Mouse (Mus musculus): ENCODE measurements at regions not wholly inside any gene's neighbourhood (a gene's known extent, or its start where the extent isn't known, plus 50 kb on each side); places are given as distances from the start of the nearest gene placed in this dataset.
A peak's percentile ranks its signal among the peaks of the same experiment; 100 is the strongest.

- no peak overlapping the region for H3K4me3 ChIP-seq (ENCODE audit: low read depth, low read length)
- H3K9ac ChIP-seq (ENCODE audit: low read depth, low read length): no peak overlapping the region
- H3K4me1 ChIP-seq (replicated peaks; ENCODE audit: control insufficient read depth, insufficient read depth, low read length): no peaks in the 10 kb centered on the region; the same call in 1 of the 2 replicates
- ATAC-seq (replicated peaks; ENCODE audit: low FRiP score): no peak
- H3K27ac ChIP-seq (ENCODE audit: low read depth, low read length): no peak overlapping the region
- H3K4me2 ChIP-seq: no peak overlapping the region
- H3K36me3 ChIP-seq (ENCODE audit: control insufficient read depth, insufficient read depth, low read length): no peaks in the 10 kb centered on the region
- no peak for DNase-seq (ENCODE audit: low spot score)
- H3K27me3 ChIP-seq (replicated peaks; ENCODE audit: control insufficient read depth, insufficient read depth, low read length): no peaks in the 10 kb centered on the region
- H3K9me3 ChIP-seq (ENCODE audit: control insufficient read depth, low read length): no peaks in the 10 kb centered on the region
- 39% methylated on average over 3 of the region's 3 CpGs for WGBS
Measured at GRCm38 (mm10) chr1:161301348-161302075, 50.5 kb upstream of the Prdx6 start.

GRCm38 (mm10) chr1:161306772-161307499, 55.9 kb upstream of the Prdx6 start:
- DNase-seq (ENCODE audit: low spot score) (no peak), ATAC-seq (replicated peaks; ENCODE audit: low FRiP score) (peak; percentile 94)
- no peaks in the 10 kb centered on the region for H3K9me3 ChIP-seq (ENCODE audit: control insufficient read depth, low read length)

GRCm38 (mm10) chr1:161309269-161309668, 58.2 kb upstream of the Prdx6 start:
- DNase-seq (ENCODE audit: low spot score) (no peak), ATAC-seq (replicated peaks; ENCODE audit: low FRiP score) (no peak)
- Histone ChIP-seq H3K27ac (ENCODE audit: low read depth, low read length) (no peak overlapping the region), H3K4me1 (replicated peaks; ENCODE audit: control insufficient read depth, insufficient read depth, low read length) (peaks cover 3% of the 10 kb centered on the region; the same call in 1 of the 2 replicates), H3K36me3 (ENCODE audit: control insufficient read depth, insufficient read depth, low read length) (no peaks in the 10 kb centered on the region), H3K4me2 (no peak overlapping the region), H3K9ac (ENCODE audit: low read depth, low read length) (no peak overlapping the region), H3K4me3 (ENCODE audit: low read depth, low read length) (no peak overlapping the region), H3K27me3 (replicated peaks; ENCODE audit: control insufficient read depth, insufficient read depth, low read length) (no peaks in the 10 kb centered on the region), H3K9me3 (ENCODE audit: control insufficient read depth, low read length) (no peaks in the 10 kb centered on the region)
- 57% methylated on average over 3 of the region's 3 CpGs for WGBS

More at GRCm38 (mm10) chr1:161306772-161307499, 55.9 kb upstream of the Prdx6 start:
- peaks cover 3% of the 10 kb centered on the region; the same call in 1 of the 2 replicates for H3K4me1 ChIP-seq (replicated peaks; ENCODE audit: control insufficient read depth, insufficient read depth, low read length)
- H3K4me2 ChIP-seq: peak overlapping the region; percentile 29; the same call in 1 of the 2 replicates
- no peak overlapping the region for H3K4me3 ChIP-seq (ENCODE audit: low read depth, low read length)
- H3K27ac ChIP-seq (ENCODE audit: low read depth, low read length): peak overlapping the region; percentile 44; the same call in 1 of the 2 replicates
- H3K36me3 ChIP-seq (ENCODE audit: control insufficient read depth, insufficient read depth, low read length): no peaks in the 10 kb centered on the region
- H3K27me3 ChIP-seq (replicated peaks; ENCODE audit: control insufficient read depth, insufficient read depth, low read length): no peaks in the 10 kb centered on the region
- WGBS: 45% methylated on average over 5 of the region's 5 CpGs
- H3K9ac ChIP-seq (ENCODE audit: low read depth, low read length): no peak overlapping the region

- no peak for DNase-seq (ENCODE audit: low spot score)
- Histone ChIP-seq H3K4me2 (no peak overlapping the region), H3K9ac (ENCODE audit: low read depth, low read length) (no peak overlapping the region), H3K9me3 (ENCODE audit: control insufficient read depth, low read length) (no peaks in the 10 kb centered on the region), H3K4me1 (replicated peaks; ENCODE audit: control insufficient read depth, insufficient read depth, low read length) (no peaks in the 10 kb centered on the region), H3K4me3 (ENCODE audit: low read depth, low read length) (no peak overlapping the region), H3K27ac (ENCODE audit: low read depth, low read length) (no peak overlapping the region), H3K27me3 (replicated peaks; ENCODE audit: control insufficient read depth, insufficient read depth, low read length) (no peaks in the 10 kb centered on the region), H3K36me3 (ENCODE audit: control insufficient read depth, insufficient read depth, low read length) (no peaks in the 10 kb centered on the region)
- WGBS: 52% methylated on average over 19 of the region's 19 CpGs
- no peak for ATAC-seq (replicated peaks; ENCODE audit: low FRiP score)
Measured at GRCm38 (mm10) chr1:161314078-161314477, 63.1 kb upstream of the Prdx6 start.

GRCm38 (mm10) chr1:161321675-161322074, 70.7 kb upstream of the Prdx6 start:
- DNase-seq (ENCODE audit: low spot score): no peak
- WGBS: 82% methylated on average over 6 of the region's 6 CpGs
- H3K4me2 ChIP-seq: no peak overlapping the region
- no peaks in the 10 kb centered on the region for H3K27me3 ChIP-seq (replicated peaks; ENCODE audit: control insufficient read depth, insufficient read depth, low read length)
- H3K9me3 ChIP-seq (ENCODE audit: control insufficient read depth, low read length): no peaks in the 10 kb centered on the region
- no peak overlapping the region for H3K9ac ChIP-seq (ENCODE audit: low read depth, low read length)
- H3K4me1 ChIP-seq (replicated peaks; ENCODE audit: control insufficient read depth, insufficient read depth, low read length): no peaks in the 10 kb centered on the region
- H3K4me3 ChIP-seq (ENCODE audit: low read depth, low read length): no peak overlapping the region
- ATAC-seq (replicated peaks; ENCODE audit: low FRiP score): no peak
- no peak overlapping the region for H3K27ac ChIP-seq (ENCODE audit: low read depth, low read length)
- H3K36me3 ChIP-seq (ENCODE audit: control insufficient read depth, insufficient read depth, low read length): no peaks in the 10 kb centered on the region

GRCm38 (mm10) chr1:161329218-161329617, 66.0 kb upstream of the Tnfsf4 start:
- Histone ChIP-seq H3K9me3 (ENCODE audit: control insufficient read depth, low read length) (no peaks in the 10 kb centered on the region), H3K4me1 (replicated peaks; ENCODE audit: control insufficient read depth, insufficient read depth, low read length) (no peaks in the 10 kb centered on the region), H3K4me2 (no peak overlapping the region), H3K9ac (ENCODE audit: low read depth, low read length) (no peak overlapping the region), H3K36me3 (ENCODE audit: control insufficient read depth, insufficient read depth, low read length) (no peaks in the 10 kb centered on the region), H3K4me3 (ENCODE audit: low read depth, low read length) (no peak overlapping the region), H3K27ac (ENCODE audit: low read depth, low read length) (no peak overlapping the region), H3K27me3 (replicated peaks; ENCODE audit: control insufficient read depth, insufficient read depth, low read length) (no peaks in the 10 kb centered on the region)
- 67% methylated on average over 1 of the region's 1 CpGs for WGBS
- ATAC-seq (replicated peaks; ENCODE audit: low FRiP score): no peak
- DNase-seq (ENCODE audit: low spot score): no peak

GRCm38 (mm10) chr1:161333151-161333550, 62.1 kb upstream of the Tnfsf4 start:
- no peak overlapping the region for H3K4me3 ChIP-seq (ENCODE audit: low read depth, low read length)
- no peak overlapping the region for H3K9ac ChIP-seq (ENCODE audit: low read depth, low read length)
- no peaks in the 10 kb centered on the region for H3K9me3 ChIP-seq (ENCODE audit: control insufficient read depth, low read length)
- no peaks in the 10 kb centered on the region for H3K4me1 ChIP-seq (replicated peaks; ENCODE audit: control insufficient read depth, insufficient read depth, low read length)
- ATAC-seq (replicated peaks; ENCODE audit: low FRiP score) (no peak), DNase-seq (ENCODE audit: low spot score) (no peak)
- H3K27me3 ChIP-seq (replicated peaks; ENCODE audit: control insufficient read depth, insufficient read depth, low read length): no peaks in the 10 kb centered on the region
- no peak overlapping the region for H3K4me2 ChIP-seq
- no peak overlapping the region for H3K27ac ChIP-seq (ENCODE audit: low read depth, low read length)
- no peaks in the 10 kb centered on the region for H3K36me3 ChIP-seq (ENCODE audit: control insufficient read depth, insufficient read depth, low read length)
- WGBS: 56% methylated on average over 3 of the region's 3 CpGs

- Histone ChIP-seq H3K4me1 (replicated peaks; ENCODE audit: control insufficient read depth, insufficient read depth, low read length) (no peaks in the 10 kb centered on the region), H3K4me2 (no peak overlapping the region), H3K9me3 (ENCODE audit: control insufficient read depth, low read length) (no peaks in the 10 kb centered on the region), H3K4me3 (ENCODE audit: low read depth, low read length) (no peak overlapping the region), H3K27me3 (replicated peaks; ENCODE audit: control insufficient read depth, insufficient read depth, low read length) (no peaks in the 10 kb centered on the region), H3K36me3 (ENCODE audit: control insufficient read depth, insufficient read depth, low read length) (no peaks in the 10 kb centered on the region), H3K9ac (ENCODE audit: low read depth, low read length) (no peak overlapping the region), H3K27ac (ENCODE audit: low read depth, low read length) (no peak overlapping the region)
- WGBS: 31% methylated on average over 2 of the region's 2 CpGs
- DNase-seq (ENCODE audit: low spot score): no peak
- ATAC-seq (replicated peaks; ENCODE audit: low FRiP score): no peak
Measured at GRCm38 (mm10) chr1:161345111-161345510, 50.1 kb upstream of the Tnfsf4 start.
